Mouse (Mus musculus) CD4-positive naive resting alpha-beta T cell, adult 76 days (primary cell): ENCODE results near the gene Rab3b. TPM values are rescaled to one million over a fixed set of nuclear protein-coding genes. Genes with fewer than 3 reads are reported as not detected.

ENCODE experiments used
- total RNA-seq: library from RNA; stranded (reverse); gene quantifications from one replicate; pipeline ENCODE4 v1.2.4, GENCODE M21; 2023

Rab3b gene
- not detected for total RNA-seq

GRCm38 (mm10) chr4:108878963-108879822 lies at the start of gene Rab3b:
Gene Rab3b (plus strand): TSS chr4:108879063.

GRCm38 (mm10) chr4:108832916-108833827 lies 45.7 kb upstream of the Rab3b start, which contains the start of gene Btf3l4:
Gene Btf3l4 (minus strand): TSS chr4:108833614.

GRCm38 (mm10) chr4:108834115-108834970 lies 44.5 kb upstream of the Rab3b start, which contains the start of gene Txndc12:
Gene Txndc12 (plus strand): TSS chr4:108834601.

GRCm38 (mm10) chr4:108847715-108848504 lies 31.0 kb upstream of the Rab3b start, which contains the start of gene Kti12:
Gene Kti12 (plus strand): TSS chr4:108847785.

GRCm38 (mm10) chr4:108848505-108848848 lies 30.4 kb upstream of the Rab3b start, which contains the start of gene A730015C16Rik:
Gene A730015C16Rik (minus strand): TSS chr4:108848619.

Other genes with a start within 250 kb of the Rab3b start
- gene 3110021N24Rik, start 159.4 kb upstream of the Rab3b start, total RNA-seq = not detected
- 0.23 TPM for gene Zfyve9, start 98.3 kb upstream of the Rab3b start, total RNA-seq
- 59.0 TPM for gene Btf3l4, start 45.4 kb upstream of the Rab3b start, total RNA-seq
- 18.5 TPM for gene Txndc12, start 44.5 kb upstream of the Rab3b start, total RNA-seq
- 35.2 TPM for gene Kti12, start 31.3 kb upstream of the Rab3b start, total RNA-seq
- not detected for gene A730015C16Rik, start 30.4 kb upstream of the Rab3b start, total RNA-seq
- 193 TPM for gene Nrd1, start 121.6 kb downstream of the Rab3b start, total RNA-seq